Mouse (Mus musculus): ENCODE measurements around the gene Gm8126. TPM values are rescaled to one million over a fixed set of nuclear protein-coding genes. Genes with fewer than 3 reads are reported as not detected.
"Not testable (repeated sequence)": the region's sequence is repeated elsewhere in the genome, so short reads cannot be mapped to it uniquely, and the experiment has no call there.

Gene Gm8126
- polyA plus RNA-seq (2014; fragmentation: Nextera tagmentation; extraction: Ambion mirVana): not detected in 2 replicates

DNA sequence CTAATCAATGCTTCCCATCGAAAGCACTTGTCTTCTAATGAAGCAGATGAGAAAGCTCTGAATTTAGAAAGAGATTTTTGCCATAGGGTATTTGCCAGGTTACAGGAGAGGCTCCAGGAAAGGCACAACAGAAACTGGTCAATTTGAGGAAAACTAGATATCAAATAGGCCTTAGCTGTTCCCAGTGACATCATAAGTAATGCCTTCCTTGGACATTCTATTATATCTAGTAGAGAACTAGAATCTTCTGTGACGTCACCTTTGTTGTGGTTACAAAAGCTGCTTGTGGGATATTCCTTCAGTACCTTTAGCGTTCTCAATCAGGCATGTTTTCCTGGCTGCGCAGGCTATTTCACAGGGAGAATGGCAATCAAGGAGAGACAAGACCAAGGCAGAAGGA is at the start of gene Gm8126:
Gene Gm8126 (plus strand): TSS at position 301 of the 400 bp plus-strand sequence.
- not testable (repeated sequence) for H3K36me3 ChIP-seq (ENCODE audit: control insufficient read depth, insufficient read depth, low read length); H3K9me3 ChIP-seq (replicated peaks; ENCODE audit: control insufficient read depth, low read length); H3K4me2 ChIP-seq (ENCODE audit: low read length); H3K27me3 ChIP-seq (replicated peaks; ENCODE audit: control insufficient read depth, insufficient read depth, low read length); H3K4me3 ChIP-seq (ENCODE audit: low read depth, low read length); H3K27ac ChIP-seq (ENCODE audit: low read depth, low read length); H3K9ac ChIP-seq (ENCODE audit: low read length); ATAC-seq; H3K4me1 ChIP-seq (ENCODE audit: control insufficient read depth, insufficient read depth, low read length); DNase-seq (ENCODE audit: low spot score)
- WGBS: 90% methylated on average over 2 of the region's 4 CpGs

DNA sequence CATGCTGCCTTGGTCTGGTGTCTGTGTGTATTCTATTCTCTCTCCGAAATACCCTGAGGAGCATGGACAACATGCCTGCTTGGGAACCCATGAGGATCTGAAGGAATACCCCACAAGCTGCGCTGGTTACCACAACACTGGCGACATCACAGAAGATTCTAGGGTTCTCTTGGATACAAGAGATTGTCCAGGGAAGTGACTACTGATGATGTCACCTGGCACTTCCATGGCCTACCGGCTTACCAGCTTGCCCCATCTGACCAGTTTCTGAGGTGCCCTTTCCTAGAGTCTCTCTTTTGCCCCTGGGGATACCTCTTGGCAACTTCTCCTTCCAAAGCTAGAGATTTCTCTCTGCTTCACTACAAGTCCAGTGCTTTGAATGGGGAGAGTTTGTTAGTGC is 23.2 kb upstream of the Gm8126 start, which contains the start of gene Gm8122:
Gene Gm8122 (minus strand): TSS at position 101 of the 400 bp plus-strand sequence.
- H3K36me3 ChIP-seq (ENCODE audit: control insufficient read depth, insufficient read depth, low read length); ATAC-seq; H3K27ac ChIP-seq (ENCODE audit: low read depth, low read length): not testable (repeated sequence)

DNA sequence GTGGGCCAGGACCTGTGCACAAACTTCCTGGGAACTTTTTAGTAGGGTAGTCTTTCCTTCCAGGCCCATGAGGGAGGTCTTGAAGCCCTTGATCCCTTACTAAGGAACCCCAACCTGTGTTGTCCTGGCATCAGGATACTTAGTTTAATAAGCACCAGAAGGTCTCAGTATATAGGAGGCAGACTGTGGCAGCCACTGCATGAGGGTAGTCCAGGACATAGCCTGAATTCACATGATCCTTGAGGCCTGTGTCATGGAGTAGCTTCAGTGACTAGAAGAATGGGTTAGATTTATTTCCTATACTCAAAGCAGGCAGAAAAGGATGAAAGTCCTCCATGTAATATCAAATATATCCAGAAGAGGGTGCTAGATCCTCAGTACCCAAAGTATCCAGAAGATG is 20.7 kb upstream of the Gm8126 start:
- H3K27me3 ChIP-seq (replicated peaks; ENCODE audit: control insufficient read depth, insufficient read depth, low read length); H3K4me2 ChIP-seq (ENCODE audit: low read length); H3K9ac ChIP-seq (ENCODE audit: low read length); ATAC-seq; H3K4me1 ChIP-seq (ENCODE audit: control insufficient read depth, insufficient read depth, low read length); H3K27ac ChIP-seq (ENCODE audit: low read depth, low read length); DNase-seq (ENCODE audit: low spot score); H3K36me3 ChIP-seq (ENCODE audit: control insufficient read depth, insufficient read depth, low read length); H3K9me3 ChIP-seq (replicated peaks; ENCODE audit: control insufficient read depth, low read length); H3K4me3 ChIP-seq (ENCODE audit: low read depth, low read length): not testable (repeated sequence)

More for the DNA sequence above, 23.2 kb upstream of the Gm8126 start, which contains the start of gene Gm8122:
- H3K9me3 ChIP-seq (replicated peaks; ENCODE audit: control insufficient read depth, low read length); H3K27me3 ChIP-seq (replicated peaks; ENCODE audit: control insufficient read depth, insufficient read depth, low read length); H3K4me2 ChIP-seq (ENCODE audit: low read length); H3K4me3 ChIP-seq (ENCODE audit: low read depth, low read length); H3K4me1 ChIP-seq (ENCODE audit: control insufficient read depth, insufficient read depth, low read length); DNase-seq (ENCODE audit: low spot score); H3K9ac ChIP-seq (ENCODE audit: low read length): not testable (repeated sequence)
- 88% methylated on average over 3 of the region's 4 CpGs for WGBS

DNA sequence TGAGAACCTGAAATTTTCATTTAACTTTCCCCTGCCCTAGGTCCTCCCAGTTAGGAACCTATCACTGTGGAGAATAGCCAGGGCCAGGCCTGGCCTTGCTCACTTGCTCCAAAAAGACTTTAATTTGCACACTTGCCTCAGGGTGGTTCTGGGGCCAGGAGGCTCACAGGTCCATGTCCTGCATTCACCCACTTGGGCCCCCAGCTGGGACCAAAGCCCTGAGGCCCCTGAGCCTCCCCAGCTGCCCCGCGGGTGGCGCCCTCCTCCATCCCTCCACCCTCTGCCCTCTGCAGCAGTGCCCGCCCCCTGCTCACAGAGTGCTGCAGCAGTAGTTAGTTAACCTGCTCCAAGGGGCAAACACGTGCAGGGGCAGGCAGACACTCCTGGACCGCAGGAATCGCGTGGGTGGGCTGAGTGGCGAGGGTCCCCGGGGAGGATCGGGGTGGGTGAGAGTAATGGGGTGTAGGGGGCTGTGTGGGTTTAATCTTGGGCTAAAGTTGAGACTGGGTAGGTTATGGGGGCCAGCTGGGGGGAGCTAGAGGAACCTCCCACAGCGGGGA is 8.8 kb upstream of the Gm8126 start:
- not testable (repeated sequence) for DNase-seq (ENCODE audit: low spot score); H3K27me3 ChIP-seq (replicated peaks; ENCODE audit: control insufficient read depth, insufficient read depth, low read length); H3K9ac ChIP-seq (ENCODE audit: low read length); H3K4me3 ChIP-seq (ENCODE audit: low read depth, low read length); H3K4me2 ChIP-seq (ENCODE audit: low read length); H3K4me1 ChIP-seq (ENCODE audit: control insufficient read depth, insufficient read depth, low read length); H3K9me3 ChIP-seq (replicated peaks; ENCODE audit: control insufficient read depth, low read length); H3K36me3 ChIP-seq (ENCODE audit: control insufficient read depth, insufficient read depth, low read length); ATAC-seq; H3K27ac ChIP-seq (ENCODE audit: low read depth, low read length)
- WGBS: 19% methylated on average over 10 of the region's 12 CpGs

DNA sequence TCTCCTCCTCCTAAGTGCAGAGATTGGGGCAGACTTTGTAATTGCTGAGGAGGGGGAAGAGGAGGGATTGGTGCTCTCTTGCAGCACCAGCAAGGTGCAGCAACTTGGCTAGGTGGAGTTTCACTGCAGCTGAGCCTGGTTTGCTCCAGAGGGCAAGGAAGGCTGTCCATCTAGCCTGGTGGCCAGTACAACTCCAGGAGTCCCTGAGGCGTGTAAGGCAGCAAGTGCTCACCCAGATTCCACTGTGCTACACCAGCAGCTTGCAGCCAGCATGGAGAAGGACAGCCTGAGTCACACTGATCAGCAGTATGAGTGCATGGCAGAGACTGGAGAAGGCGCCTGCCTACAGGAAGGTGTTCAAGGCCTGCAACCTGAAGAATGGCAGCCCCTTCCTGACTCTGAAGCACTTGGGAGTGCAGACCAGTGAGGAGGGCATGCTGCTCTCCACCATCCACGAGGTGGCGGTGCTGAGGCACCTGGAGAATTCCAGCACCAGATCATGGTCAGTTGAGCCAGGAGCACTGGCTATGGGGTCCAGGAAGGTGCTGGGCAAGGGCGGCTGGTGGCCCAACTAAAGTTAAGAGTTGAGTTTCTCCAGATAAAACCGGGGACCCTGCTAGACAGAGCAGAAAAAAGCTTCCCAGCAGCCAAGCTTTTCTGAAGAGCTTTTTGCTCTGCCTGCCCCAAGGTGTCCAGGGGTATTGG is 7.7 kb upstream of the Gm8126 start:
- H3K4me2 ChIP-seq (ENCODE audit: low read length); ATAC-seq; H3K27me3 ChIP-seq (replicated peaks; ENCODE audit: control insufficient read depth, insufficient read depth, low read length); H3K36me3 ChIP-seq (ENCODE audit: control insufficient read depth, insufficient read depth, low read length); H3K4me1 ChIP-seq (ENCODE audit: control insufficient read depth, insufficient read depth, low read length); H3K9ac ChIP-seq (ENCODE audit: low read length); H3K4me3 ChIP-seq (ENCODE audit: low read depth, low read length); H3K27ac ChIP-seq (ENCODE audit: low read depth, low read length); DNase-seq (ENCODE audit: low spot score); H3K9me3 ChIP-seq (replicated peaks; ENCODE audit: control insufficient read depth, low read length): not testable (repeated sequence)
- WGBS: 40% methylated on average over 5 of the region's 6 CpGs

DNA sequence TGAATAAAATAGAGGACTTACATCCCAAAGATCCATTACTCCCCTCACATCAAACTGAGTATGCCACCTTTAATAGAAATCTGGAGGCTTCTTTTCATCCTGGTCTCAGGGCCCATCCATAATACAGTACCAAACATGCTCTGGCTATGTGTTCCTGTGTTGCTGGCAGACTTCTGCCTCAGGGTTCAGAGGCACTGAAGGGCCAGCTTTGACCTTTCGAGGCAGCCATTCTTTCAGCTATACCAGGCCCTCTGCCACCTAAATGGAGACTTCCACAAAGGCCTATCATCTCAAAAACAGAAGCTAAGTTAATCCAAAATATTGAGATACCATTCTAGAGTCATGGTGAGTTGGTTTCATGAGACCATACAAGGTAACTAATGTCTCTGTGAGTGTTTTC is 1.9 kb upstream of the Gm8126 start:
- 78% methylated on average over 1 of the region's 1 CpGs for whole genome bisulfite sequencing
- H3K27ac ChIP-seq (ENCODE audit: low read depth, low read length); H3K27me3 ChIP-seq (replicated peaks; ENCODE audit: control insufficient read depth, insufficient read depth, low read length); ATAC-seq; H3K9me3 ChIP-seq (replicated peaks; ENCODE audit: control insufficient read depth, low read length); DNase-seq (ENCODE audit: low spot score); H3K4me1 ChIP-seq (ENCODE audit: control insufficient read depth, insufficient read depth, low read length); H3K9ac ChIP-seq (ENCODE audit: low read length); H3K4me3 ChIP-seq (ENCODE audit: low read depth, low read length); H3K4me2 ChIP-seq (ENCODE audit: low read length); H3K36me3 ChIP-seq (ENCODE audit: control insufficient read depth, insufficient read depth, low read length): not testable (repeated sequence)

DNA sequence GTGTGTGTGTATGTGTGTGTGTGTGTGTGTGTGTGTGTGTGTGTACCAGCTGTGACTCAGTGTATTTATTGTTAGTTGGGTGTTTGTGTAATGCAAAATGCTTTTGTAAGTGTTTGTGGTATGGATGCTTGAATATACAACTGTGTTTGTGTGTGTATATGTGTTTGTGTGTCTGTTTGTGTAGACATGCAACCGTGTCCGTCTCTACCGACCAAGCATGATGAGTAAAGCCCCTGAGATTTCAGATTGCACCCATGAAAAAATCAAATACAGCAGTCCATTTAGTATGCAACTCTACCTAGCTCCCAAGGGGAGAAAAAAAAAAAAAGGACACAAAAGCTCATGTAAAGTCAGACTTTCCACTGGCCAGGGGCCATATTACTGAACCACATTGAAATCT is 5.0 kb downstream of the Gm8126 start:
- not testable (repeated sequence) for ATAC-seq; DNase-seq (ENCODE audit: low spot score); H3K27ac ChIP-seq (ENCODE audit: low read depth, low read length); H3K4me2 ChIP-seq (ENCODE audit: low read length); H3K4me1 ChIP-seq (ENCODE audit: control insufficient read depth, insufficient read depth, low read length); H3K36me3 ChIP-seq (ENCODE audit: control insufficient read depth, insufficient read depth, low read length); H3K9me3 ChIP-seq (replicated peaks; ENCODE audit: control insufficient read depth, low read length); H3K9ac ChIP-seq (ENCODE audit: low read length); H3K27me3 ChIP-seq (replicated peaks; ENCODE audit: control insufficient read depth, insufficient read depth, low read length); H3K4me3 ChIP-seq (ENCODE audit: low read depth, low read length)
- WGBS: 91% methylated on average over 3 of the region's 3 CpGs

DNA sequence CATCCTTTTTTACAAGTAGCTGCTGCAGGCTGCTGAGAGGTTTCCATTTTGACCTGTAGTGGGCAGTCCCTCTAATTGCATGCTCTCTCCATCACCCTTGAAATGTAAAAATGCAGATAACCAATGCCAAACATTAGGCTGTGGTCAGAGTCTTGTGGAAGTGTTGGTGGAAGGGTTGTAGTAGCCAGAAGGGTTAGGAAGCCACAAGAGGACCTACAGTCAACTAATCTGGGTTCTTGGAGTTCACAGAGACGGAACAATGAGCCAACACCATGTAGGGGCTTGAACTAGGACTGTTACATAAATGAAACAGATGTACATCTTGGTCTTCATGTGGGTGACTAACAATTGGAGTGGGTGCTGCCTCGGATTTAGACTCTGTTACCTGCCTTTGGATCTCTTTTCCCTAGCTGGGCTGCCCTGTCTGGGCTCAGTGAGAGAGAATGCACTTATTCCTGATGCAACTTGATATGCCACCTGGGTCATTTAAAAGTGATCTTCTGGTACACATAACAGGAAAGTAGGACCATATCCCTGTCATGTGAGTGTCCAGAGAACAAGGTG is 10.2 kb downstream of the Gm8126 start:
- H3K27ac ChIP-seq (ENCODE audit: low read depth, low read length); H3K4me2 ChIP-seq (ENCODE audit: low read length); H3K9ac ChIP-seq (ENCODE audit: low read length); ATAC-seq; DNase-seq (ENCODE audit: low spot score); H3K27me3 ChIP-seq (replicated peaks; ENCODE audit: control insufficient read depth, insufficient read depth, low read length); H3K4me3 ChIP-seq (ENCODE audit: low read depth, low read length); H3K9me3 ChIP-seq (replicated peaks; ENCODE audit: control insufficient read depth, low read length); H3K36me3 ChIP-seq (ENCODE audit: control insufficient read depth, insufficient read depth, low read length); H3K4me1 ChIP-seq (ENCODE audit: control insufficient read depth, insufficient read depth, low read length): not testable (repeated sequence)
- WGBS: 41% methylated on average over 2 of the region's 2 CpGs

DNA sequence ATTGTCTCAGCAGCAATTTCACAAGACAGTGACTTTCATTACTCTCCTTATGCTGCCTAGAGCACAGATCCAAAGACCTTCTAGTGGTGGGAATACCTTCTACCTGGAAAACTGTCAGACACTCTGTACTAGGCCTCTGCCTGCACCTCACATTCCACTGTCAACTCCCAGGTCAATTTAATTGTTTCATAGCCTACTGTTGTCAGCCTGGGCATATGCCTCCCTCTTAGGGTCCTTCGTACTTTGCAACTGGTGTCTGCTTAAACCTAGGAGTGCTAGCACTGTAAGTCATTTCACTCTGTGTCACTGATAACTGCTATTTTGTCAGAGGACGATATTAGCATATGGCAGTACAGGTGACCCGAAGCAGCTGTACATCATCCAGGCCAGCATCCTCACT is 10.8 kb downstream of the Gm8126 start:
- H3K9me3 ChIP-seq (replicated peaks; ENCODE audit: control insufficient read depth, low read length); H3K4me1 ChIP-seq (ENCODE audit: control insufficient read depth, insufficient read depth, low read length); H3K27ac ChIP-seq (ENCODE audit: low read depth, low read length); H3K4me3 ChIP-seq (ENCODE audit: low read depth, low read length); H3K27me3 ChIP-seq (replicated peaks; ENCODE audit: control insufficient read depth, insufficient read depth, low read length); H3K36me3 ChIP-seq (ENCODE audit: control insufficient read depth, insufficient read depth, low read length); H3K9ac ChIP-seq (ENCODE audit: low read length); H3K4me2 ChIP-seq (ENCODE audit: low read length); DNase-seq (ENCODE audit: low spot score); ATAC-seq: not testable (repeated sequence)
- WGBS: 88% methylated on average over 3 of the region's 3 CpGs
